8 mouse cellular contexts compared by ENCODE assay signal in the genomic region with DNA sequence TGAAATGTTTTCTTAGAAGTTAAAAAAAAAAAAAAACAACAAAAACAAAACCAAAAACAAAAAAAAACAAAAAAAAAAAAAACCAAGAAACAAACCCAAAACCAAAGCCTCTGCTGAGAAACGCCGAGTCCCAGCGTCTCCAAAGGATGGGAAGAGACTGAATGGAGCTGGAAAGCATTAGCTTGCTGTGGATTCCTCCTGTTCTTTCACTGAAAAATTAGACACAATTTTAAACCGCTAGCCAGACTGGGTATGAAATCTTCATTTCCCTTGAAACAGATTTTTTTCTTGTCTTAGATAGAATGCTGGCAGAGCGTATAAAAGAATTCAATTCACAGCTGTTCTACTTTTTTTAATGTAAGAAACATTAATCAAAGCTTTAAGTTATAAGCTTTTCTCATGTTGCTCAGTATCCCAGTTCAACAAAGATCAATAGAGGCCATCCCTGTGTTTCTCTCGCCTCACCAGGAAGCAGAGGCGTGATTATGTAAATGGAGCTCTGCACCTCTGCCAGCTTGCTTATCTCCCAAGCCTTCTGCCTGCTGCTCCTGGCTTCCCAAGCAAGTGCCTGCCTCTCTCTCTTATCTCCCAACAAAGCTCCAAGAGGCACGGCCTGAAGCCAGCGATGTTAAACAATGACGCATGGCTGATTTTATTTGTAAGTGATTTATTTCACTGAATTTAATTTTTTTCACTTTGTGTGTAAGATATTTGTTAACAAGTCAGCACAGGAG. TPM values are rescaled to one million over a fixed set of nuclear protein-coding genes. Genes with fewer than 3 reads are reported as not detected.
DNase-seq lines count a peak whose midpoint lies in the region; ATAC-seq lines count a peak whose summit lies in the region.

No protein-coding gene starts in this region.

- 0 out of 2 replicates have a peak, but pooled peaks have one; percentile 36 for ATAC-seq in common myeloid progenitor, adult 5-6 weeks (replicated peaks; ENCODE audit: low read depth, poor library complexity, severe bottlenecking)
- peak; percentile 90 for ATAC-seq in megakaryocyte-erythroid progenitor cell, adult 5-6 weeks (replicated peaks; ENCODE audit: low FRiP score, low TSS enrichment, poor library complexity, severe bottlenecking)

- peak; percentile 59 to 66 for DNase-seq in cerebellum, postnatal 14 days
- DNase-seq in cerebellum, adult 9-10 months: no peak
- peak; percentile 29 to 33 for DNase-seq in heart, postnatal 36 days
- DNase-seq in telencephalon, adult 2 months (ENCODE audit: low read depth, low spot score): peak; percentile 73
- no peak for DNase-seq in adrenal gland, adult 2 months
- DNase-seq in gastrocnemius, postnatal 25 days: no peak

- intact Hi-C loops in heart, postnatal 36 days (cut with DNase I): no loop called here

RNA-seq across cellular contexts. Expression of a gene that starts 37.2 kb away (rescaled TPM):
- total RNA-seq in common myeloid progenitor, adult 5-6 weeks (2017): not detected in 2 replicates
- not detected for total RNA-seq in heart, postnatal 36 days (2021)
- total RNA-seq in megakaryocyte-erythroid progenitor cell, adult 5-6 weeks (2014; fragmentation: Nextera tagmentation): not detected in 2 replicates
- not detected in 2 replicates for total RNA-seq in megakaryocyte-erythroid progenitor cell, adult 5-6 weeks (2017)
- 1 to 10 TPM; 3.7 to 10.0 TPM for total RNA-seq in adrenal gland, adult 2 months (2021)
- 11.8 and 23.1 TPM in 2 replicates for polyA plus RNA-seq in adrenal gland, adult 2 months (2012; rRNA removed)
- not detected for total RNA-seq in gastrocnemius, postnatal 25 days (2021)

Comparison
In these comparisons a context has a peak if more than half of its experiments do, and no peak if none do; other contexts are left out.
1. DNase-seq: peak in cerebellum, postnatal 14 days (2 of 2), heart, postnatal 36 days (2 of 2) and telencephalon, adult 2 months (single experiment); none in cerebellum, adult 9-10 months (single experiment), adrenal gland, adult 2 months (single experiment) and gastrocnemius, postnatal 25 days (single experiment).